Mouse (Mus musculus): ENCODE measurements around the gene Unc79.

The Unc79 gene

DNA sequence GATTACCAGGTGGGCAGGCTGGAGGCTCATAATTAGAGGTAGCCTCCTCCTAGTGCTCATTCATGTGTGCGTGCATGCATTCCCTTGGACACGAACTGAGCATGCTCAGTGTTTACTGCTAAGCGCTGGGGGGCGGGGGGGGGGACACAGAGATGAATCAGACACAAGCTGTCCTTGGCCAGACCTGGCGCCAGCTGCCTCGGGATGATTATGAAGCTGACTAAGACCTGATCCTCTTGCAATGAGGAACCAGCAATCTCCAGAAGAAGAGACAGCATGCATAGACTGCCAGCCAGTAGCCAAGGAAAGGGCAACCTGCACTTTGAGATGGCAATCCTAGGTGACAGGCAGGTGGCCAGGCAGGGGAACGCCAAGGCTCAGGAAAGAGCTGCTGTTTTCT is 256.9 kb downstream of the Unc79 start:
- DNase-seq (ENCODE audit: low read depth) = no peak

DNA sequence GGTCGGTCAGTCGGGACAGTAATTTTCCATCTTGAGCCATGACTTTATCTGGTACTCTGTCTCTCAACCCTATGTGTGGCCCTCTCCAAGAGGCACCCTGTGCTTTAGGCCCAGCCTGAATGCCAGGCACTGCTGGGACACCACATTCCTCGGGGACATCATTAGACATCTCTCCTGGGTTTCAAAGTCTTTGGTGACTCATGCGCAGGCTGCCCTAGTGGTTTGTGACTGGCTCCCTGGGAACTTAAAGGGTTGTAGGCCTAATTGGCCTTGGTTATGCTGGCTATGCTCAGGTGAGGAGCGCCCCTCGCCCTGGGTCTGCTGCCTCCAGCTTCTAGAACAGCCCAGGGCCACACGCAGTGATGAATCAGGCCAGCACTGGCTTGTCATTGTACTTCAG is 260.9 kb downstream of the Unc79 start:
- DNase-seq (ENCODE audit: low read depth) = no peak

DNA sequence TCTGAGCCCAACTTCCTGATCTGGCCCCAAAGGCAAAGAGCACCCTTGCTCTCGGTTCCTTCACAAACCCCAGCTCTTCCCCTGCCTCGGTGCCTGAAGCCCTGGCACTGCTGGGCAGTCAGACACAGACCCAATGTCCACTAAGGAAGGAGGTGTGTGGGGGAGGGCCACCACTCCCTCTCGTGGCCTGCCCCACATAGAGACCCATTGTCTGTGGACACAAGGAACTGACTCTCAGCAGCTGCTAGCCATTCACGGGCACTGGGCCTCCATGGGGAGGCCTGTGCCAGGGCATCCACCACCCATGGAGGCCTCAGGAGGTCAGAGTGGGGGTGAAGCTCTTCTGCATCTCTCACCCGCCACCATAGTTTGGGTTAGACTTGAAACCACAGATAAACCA is 262.4 kb downstream of the Unc79 start:
- no peak for DNase-seq (ENCODE audit: low read depth)

DNA sequence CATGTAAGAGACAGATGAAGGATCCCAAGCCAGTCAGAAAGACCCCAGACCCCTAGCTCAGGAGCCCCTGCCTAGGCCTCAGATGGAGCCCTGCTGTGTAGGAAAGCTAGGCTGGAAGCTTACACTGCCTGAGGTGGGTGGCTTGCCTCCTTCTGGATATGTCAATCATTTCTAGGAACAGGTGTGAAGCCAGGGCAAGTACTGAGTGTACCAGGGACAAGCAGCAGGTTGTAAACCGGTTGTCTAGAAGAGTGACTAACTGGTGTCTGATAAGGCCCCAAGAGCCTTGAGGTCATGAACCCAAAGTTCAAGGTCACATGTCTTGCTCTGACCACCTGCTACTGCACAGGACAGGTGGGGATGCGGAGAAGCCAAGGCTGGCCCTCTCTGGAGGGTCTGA is 264.9 kb downstream of the Unc79 start:
- DNase-seq (ENCODE audit: low read depth) = no peak

DNA sequence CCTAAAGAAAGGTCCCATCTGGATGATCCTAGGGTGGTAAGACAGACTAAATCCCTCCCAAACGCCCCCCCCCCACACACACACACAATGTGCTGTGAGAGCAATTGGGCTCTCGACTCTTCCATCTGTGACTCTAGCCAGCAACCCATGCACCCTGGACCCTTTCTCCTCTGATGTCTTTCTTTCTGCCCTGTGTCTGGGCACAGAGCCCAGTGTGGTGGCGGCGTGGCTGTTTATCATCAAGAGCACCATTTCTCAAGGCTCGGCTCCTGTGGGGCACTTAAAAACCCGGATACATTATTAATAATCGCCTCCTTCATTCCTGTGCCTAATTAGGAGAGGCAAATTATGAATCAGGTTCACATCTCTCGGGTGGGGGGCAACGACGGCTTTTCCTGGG is 265.6 kb downstream of the Unc79 start:
- DNase-seq (ENCODE audit: low read depth) = no peak

DNA sequence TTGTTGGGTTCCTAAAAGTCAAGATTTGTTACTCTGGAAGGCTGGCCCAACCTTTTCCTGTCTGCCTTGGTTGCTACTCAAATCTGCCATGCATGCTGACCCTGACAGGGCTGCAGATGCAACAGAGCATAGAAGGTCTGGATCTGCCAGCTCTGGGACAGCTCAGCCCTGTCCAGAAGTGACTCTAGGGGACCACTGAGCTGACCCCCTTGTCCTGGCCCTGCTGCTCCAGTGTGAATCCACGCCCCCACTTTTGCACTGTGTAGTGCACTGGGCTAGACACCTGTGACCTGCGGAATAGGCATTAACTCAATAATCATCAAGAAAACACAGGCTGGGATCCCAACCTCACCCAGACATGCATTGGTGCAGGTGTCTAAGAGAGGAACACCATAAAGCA is 266.1 kb downstream of the Unc79 start:
- DNase-seq (ENCODE audit: low read depth) = no peak

DNA sequence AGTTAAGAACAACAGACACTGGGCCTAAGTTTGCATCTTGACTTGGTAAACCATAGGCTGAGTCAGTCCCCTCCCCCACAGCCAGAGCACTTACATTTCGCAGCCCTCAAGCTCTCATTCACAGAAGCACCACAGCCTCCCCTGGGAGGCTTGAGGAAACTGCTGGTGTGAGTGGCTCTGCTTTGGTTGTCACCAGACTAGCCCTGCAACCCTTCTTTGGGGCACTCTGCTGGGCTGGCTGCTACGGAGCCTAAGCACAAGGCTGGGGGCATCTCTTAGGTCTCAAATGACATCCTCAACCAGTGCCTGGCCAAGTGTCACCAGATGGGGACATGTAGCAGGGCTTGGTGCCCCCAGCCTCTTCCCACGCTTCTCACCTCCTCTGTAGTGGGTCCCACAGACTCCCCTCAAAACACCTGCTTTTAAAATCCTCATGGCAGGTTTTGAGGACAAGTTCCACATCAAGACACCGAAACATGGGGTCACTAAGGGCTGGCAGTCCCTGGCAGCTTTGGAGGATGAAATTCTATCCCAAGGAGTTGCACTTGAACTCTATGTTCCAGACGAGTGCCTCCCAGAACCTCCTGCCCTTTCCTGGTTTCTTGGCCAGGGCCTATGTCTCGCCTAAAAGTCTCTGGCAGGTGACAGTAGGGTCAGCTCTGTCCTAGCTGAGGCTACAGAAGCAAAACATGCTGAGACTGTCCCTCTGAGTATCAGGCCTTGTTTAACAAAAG is 267.4 kb downstream of the Unc79 start:
- no peak for DNase-seq (ENCODE audit: low read depth)

DNA sequence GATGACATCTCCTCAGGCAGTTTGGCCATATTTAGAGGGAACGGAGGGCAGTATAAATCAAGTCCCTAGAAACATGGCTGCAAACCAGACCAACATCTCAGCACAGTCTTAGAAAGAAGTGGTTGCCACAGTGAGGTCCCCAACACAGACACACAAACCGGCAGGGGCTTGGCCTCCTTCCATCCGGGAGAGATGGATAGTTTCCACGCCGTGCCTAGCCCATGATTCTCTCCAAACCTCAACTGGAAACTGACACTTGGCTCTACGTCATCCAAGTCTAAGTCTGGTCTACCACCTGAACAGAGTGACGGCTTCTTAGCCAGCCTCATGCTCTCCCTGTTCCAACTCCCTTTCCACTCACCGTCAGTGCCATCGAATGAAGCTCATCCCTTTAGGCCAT is 275.0 kb downstream of the Unc79 start:
- DNase-seq (ENCODE audit: low read depth) = no peak

DNA sequence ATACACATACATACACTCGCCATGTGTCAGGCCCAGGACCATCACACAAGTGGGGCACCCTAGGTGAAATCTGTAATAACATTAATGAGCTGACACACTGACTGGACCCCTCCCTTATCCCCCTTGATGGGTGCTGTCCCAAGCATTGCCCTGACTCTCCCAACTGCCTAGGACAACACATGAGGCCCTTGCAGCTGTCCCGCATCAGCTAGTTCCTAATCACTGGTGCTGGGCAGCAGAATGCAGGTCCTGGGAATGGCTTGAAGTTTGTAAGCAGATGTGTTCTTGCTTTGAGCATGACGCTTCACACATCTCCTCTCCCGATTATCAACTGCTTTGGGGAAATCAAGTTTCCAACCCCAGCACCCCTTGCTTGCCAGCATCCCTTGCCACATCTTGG is 277.5 kb downstream of the Unc79 start:
- DNase-seq (ENCODE audit: low read depth) = no peak

DNA sequence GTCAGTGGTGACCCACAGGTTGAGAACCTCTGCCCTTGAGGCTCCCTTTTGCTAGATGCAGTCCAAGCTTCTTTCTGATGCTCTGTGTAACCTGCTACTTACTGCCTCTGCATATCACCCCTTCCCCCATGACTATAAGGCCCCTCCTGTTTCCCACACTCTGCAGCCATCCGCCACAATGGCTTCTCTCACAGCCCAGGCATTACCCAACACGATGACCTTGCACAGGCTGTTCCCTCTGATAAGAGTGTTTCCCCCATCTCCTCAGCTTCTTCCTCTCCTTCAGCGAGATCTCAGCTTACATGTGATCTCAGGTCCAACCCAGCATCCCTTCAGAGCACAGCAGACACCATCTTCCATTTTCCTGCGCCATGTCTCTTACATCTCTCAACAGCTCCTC is 280.4 kb downstream of the Unc79 start:
- DNase-seq (ENCODE audit: low read depth) = no peak

Measured in fibroblast of lung, adult 2 months (primary cell).